Mouse (Mus musculus) G1E (cell line): ENCODE measurements around the gene Olfr1371. TPM values are rescaled to one million over a fixed set of nuclear protein-coding genes. Genes with fewer than 3 reads are reported as not detected.

Experiments used
- ATAC-seq: 2 replicates; pipeline ENCODE4 v1.8.0; 2016; ENCODE audit warnings: mild to moderate bottlenecking; ENCODE audit not compliant: insufficient number of reproducible peaks, poor library complexity, low FRiP score, severe bottlenecking; ENCODE audit errors: extremely low read depth
- DNase-seq: peaks from one replicate; pipeline ENCODE4 v3.0.0; 2012; ENCODE audit warnings: low spot score
- H3K27me3 ChIP-seq: 2 replicates; pipeline ENCODE4 v1.6.1; 2012; ENCODE audit warnings: mild to moderate bottlenecking, low read length, inconsistent platforms; ENCODE audit not compliant: insufficient read depth
- H3K36me3 ChIP-seq: replicated peaks from 2 replicates; pipeline ENCODE3; 2012; ENCODE audit warnings: mild to moderate bottlenecking, inconsistent platforms
- H3K4me1 ChIP-seq: 2 replicates; pipeline ENCODE4 v1.6.1; 2012; ENCODE audit warnings: low read depth, low read length, inconsistent platforms, mixed read lengths; ENCODE audit not compliant: insufficient read depth
- H3K4me3 ChIP-seq: 2 replicates; pipeline ENCODE4 v1.5.1; 2012; ENCODE audit warnings: low read depth, mild to moderate bottlenecking, inconsistent platforms, low read length, moderate library complexity, mixed read lengths
- H3K9me3 ChIP-seq: replicated peaks from 2 replicates; pipeline ENCODE4 v1.6.1; 2012; ENCODE audit warnings: inconsistent platforms
- CTCF ChIP-seq: IDR thresholded peaks from 2 replicates; pipeline ENCODE4 v1.5.1; 2012; ENCODE audit warnings: low read depth, low read length, inconsistent platforms, mixed read lengths
- GATA1 ChIP-seq: IDR thresholded peaks from 2 replicates; pipeline ENCODE4 v1.6.1; 2012; ENCODE audit warnings: borderline replicate concordance, low read length, inconsistent platforms, mixed read lengths
- GATA2 ChIP-seq: IDR thresholded peaks from 2 replicates; pipeline ENCODE4 v1.6.1; 2012; ENCODE audit warnings: low read depth, low read length, inconsistent platforms, borderline replicate concordance
- POLR2AphosphoS5 ChIP-seq: IDR thresholded peaks from 2 replicates; pipeline ENCODE4 v1.6.1; 2012; ENCODE audit warnings: low read depth, low read length, inconsistent platforms; ENCODE audit not compliant: insufficient replicate concordance
- TAL1 ChIP-seq: conservative IDR thresholded peaks from 2 replicates; pipeline ENCODE4 v1.6.1; 2012; ENCODE audit warnings: low read depth, low read length, inconsistent platforms, mixed read lengths
- polyA plus RNA-seq: library from polyadenylated mRNA; stranded (reverse); fragments of >175 nt; gene quantifications from 2 replicates; pipeline ENCODE4 v1.2.3, GENCODE M21; 2012
- total RNA-seq, 2 experiments: library from RNA; stranded (forward) in 1 of 2; stranded (reverse) in 1 of 2; fragments of 200-1000 nt in 1 of 2; fragments of >200 nt in 1 of 2; fragmentation: Nextera tagmentation in 1 of 2; gene quantifications; 2 replicates each; pipeline ENCODE4 v1.2.3; 2014 to 2017

Gene Olfr1371
- total and polyA plus RNA-seq, 3 experiments: 0.27 TPM; not detected in 2

DNA sequence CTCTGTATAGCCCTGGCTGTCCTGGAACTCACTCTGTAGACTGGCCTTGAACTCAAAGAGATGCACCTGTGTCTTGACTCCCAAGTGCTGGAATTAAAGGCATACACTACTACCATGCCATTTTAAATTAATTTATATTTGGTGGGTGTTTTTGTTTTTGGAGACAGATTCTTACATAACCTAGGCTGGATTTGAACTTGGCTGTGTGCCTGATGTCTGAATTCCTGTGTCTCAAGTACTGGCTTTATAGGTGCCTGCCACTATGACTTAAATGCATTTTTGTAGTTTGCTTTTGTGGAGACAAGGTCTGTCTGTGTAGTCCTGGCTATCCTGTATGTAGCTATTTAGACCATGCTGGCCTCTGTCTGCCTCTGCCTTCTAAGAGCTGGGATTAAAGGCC lies 20.7 kb upstream of the Olfr1371 start:
- H3K4me3 ChIP-seq: no peak overlapping the region; the same call in 1 of the 2 replicates
- H3K9me3 ChIP-seq: no peaks in the 10 kb centered on the region
- H3K4me1 ChIP-seq: peaks cover 30% of the 10 kb centered on the region
- DNase-seq (no peak), ATAC-seq (no peak)
- no peaks in the 10 kb centered on the region for H3K27me3 ChIP-seq
- H3K36me3 ChIP-seq: peaks cover 41% of the 10 kb centered on the region
- TF ChIP-seq TAL1: no peak
- no peak for TF ChIP-seq CTCF
- TF ChIP-seq GATA2: no peak
- TF ChIP-seq POLR2AphosphoS5: no peak
- no peak for TF ChIP-seq GATA1

DNA sequence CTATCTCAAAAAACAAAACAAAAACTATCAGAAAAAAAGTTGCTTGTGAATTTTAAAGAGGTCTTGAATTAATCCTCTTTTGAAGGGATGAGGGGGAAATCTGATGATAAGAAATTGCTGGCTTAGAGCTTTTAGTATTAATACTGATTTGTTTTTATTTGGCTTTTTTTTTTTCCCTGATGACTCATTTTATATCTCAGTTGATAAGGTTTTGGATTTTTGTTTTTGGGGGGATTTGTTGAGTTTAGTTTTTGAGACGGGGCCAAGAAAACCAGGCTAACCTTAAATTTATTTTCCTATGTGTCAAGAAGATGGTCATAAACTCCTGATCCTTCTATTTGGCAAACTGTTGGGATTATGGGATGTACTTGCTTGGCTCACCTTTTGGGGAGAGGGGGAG lies 20.1 kb upstream of the Olfr1371 start:
- DNase-seq: no peak
- no peak for ATAC-seq
- no peaks in the 10 kb centered on the region for H3K27me3 ChIP-seq
- peaks cover 30% of the 10 kb centered on the region for H3K4me1 ChIP-seq
- peak overlapping the region; percentile 54; the same call in 1 of the 2 replicates for H3K4me3 ChIP-seq
- no peak for TF ChIP-seq TAL1
- TF ChIP-seq GATA2: no peak
- TF ChIP-seq POLR2AphosphoS5: no peak
- no peak for TF ChIP-seq GATA1
- TF ChIP-seq CTCF: no peak
- peaks cover 36% of the 10 kb centered on the region for H3K36me3 ChIP-seq
- no peaks in the 10 kb centered on the region for H3K9me3 ChIP-seq

DNA sequence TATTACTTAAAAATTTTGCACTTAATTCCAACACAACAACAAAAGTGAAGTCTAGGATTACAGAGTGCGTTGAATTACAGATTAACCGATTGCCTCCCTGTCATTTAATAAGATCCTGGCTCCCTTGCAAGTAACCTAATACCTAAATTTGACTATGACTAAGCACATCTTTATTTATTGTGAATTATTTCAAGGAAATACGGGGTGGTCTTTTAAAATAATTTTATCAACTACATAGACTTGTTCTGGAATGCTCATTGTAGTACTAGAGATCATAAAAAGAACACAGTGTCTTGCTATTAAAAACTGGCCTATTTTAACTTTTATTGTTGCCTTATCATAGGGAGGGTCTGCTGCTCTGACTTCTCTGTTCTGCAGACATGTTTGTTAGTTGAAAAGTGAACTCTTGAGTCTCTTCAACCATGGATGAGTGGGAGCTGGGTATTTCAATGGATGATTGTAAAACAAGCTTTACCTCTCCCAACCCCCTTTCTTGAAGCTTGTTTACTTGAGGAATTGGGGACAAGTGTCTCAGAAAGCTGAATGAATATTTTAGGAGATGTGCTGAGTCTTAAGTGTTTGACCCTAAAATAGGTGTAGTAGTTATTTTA lies 19.4 kb upstream of the Olfr1371 start:
- peaks cover 30% of the 10 kb centered on the region for H3K4me1 ChIP-seq
- H3K27me3 ChIP-seq: no peaks in the 10 kb centered on the region
- peaks cover 30% of the 10 kb centered on the region for H3K36me3 ChIP-seq
- peak overlapping the region; percentile 97 for H3K4me3 ChIP-seq
- no peak for TF ChIP-seq GATA1
- no peak for TF ChIP-seq TAL1
- no peak for TF ChIP-seq GATA2
- TF ChIP-seq POLR2AphosphoS5: no peak
- no peaks in the 10 kb centered on the region for H3K9me3 ChIP-seq
- no peak for DNase-seq
- ATAC-seq: no peak

DNA sequence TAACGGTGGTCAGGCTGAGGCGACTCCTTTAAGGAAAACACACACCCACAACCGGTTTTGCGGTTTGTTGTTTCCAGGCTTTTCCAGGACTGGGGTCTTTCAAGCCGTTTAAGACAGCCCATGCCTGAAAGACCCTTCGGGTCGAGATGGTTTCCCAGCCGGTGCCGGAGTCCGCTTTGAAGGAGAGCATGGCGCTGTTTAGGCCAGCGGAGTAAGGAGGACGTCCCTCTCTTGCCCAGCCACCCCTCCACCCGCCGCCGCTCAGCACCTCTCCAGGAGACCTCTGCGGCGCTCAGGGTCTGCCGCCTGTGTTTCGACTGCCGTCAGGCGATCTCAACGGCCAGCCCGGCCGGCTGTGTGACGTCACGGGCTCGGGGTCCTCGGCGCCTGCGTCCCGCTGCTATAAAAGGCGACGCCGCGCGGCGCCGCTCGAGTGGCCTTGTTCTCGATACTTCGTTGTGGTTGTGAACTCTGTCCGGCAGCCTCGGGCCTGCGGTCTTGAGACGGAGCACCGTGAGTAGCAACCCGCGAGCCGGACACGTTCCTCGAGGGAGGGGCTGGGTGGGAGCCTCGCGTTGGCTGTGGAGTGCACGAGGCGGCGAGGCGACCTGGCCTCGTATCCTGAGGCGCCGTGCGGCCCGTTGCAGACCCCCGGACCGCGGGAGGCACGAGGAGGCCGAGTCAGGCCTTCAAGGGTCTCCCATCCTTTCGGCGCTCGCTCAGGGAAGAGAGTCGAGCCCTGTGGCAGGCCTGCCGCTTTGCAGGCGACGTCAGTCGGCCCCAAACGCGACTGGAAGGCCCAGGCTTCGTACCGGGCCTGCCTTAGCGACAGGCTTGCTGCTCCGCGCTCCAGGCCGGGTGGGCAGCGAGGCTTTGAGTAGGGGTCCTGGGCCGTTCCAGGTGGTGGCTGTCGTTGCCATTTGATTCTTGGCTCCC lies 18.1 kb upstream of the Olfr1371 start, which contains the start of gene Skp1a:
Gene Skp1a, plus strand, starts transcription at position 390 of the 936 bp plus-strand sequence.
- ATAC-seq (peak; percentile 73), DNase-seq (peak; percentile 86)
- TF ChIP-seq TAL1 (no peak), POLR2AphosphoS5 (peak; percentile 95; the same call in 1 of the 2 replicates), CTCF (no peak), GATA2 (no peak)
- H3K36me3 ChIP-seq: peaks cover 18% of the 10 kb centered on the region
- peaks cover 26% of the 10 kb centered on the region for H3K4me1 ChIP-seq
- no peaks in the 10 kb centered on the region for H3K9me3 ChIP-seq
- H3K27me3 ChIP-seq: no peaks in the 10 kb centered on the region; the same call in 1 of the 2 replicates
- H3K4me3 ChIP-seq: peak within 1 kb of the TSS; percentile 97

DNA sequence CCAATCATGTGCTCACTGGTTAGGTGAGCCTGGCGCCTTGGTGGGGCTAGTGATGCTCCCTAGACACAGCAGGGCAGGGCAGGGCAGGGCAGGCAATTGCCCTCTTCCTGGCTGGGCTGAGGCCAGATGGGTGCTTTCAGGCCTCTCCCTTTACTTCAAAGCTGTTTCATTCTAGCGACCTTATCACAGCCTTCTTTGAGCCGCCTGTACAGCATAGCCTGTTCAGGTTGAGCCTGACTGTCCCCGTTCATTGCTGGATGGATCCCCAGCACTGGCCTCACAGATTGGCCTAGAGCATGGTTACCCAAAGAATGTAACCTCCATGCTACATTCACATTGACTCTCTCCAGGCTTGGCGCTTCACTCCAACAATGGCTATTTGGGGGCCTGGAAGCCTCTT lies 16.9 kb upstream of the Olfr1371 start:
- H3K4me3 ChIP-seq: peak overlapping the region; percentile 97; the same call in 1 of the 2 replicates
- peaks cover 6% of the 10 kb centered on the region for H3K36me3 ChIP-seq
- ATAC-seq (no peak), DNase-seq (no peak)
- TF ChIP-seq TAL1: no peak
- no peak for TF ChIP-seq GATA1
- no peak for TF ChIP-seq POLR2AphosphoS5
- no peak for TF ChIP-seq CTCF
- TF ChIP-seq GATA2: no peak
- no peaks in the 10 kb centered on the region; the same call in 1 of the 2 replicates for H3K27me3 ChIP-seq
- peaks cover 20% of the 10 kb centered on the region for H3K4me1 ChIP-seq
- H3K9me3 ChIP-seq: no peaks in the 10 kb centered on the region

DNA sequence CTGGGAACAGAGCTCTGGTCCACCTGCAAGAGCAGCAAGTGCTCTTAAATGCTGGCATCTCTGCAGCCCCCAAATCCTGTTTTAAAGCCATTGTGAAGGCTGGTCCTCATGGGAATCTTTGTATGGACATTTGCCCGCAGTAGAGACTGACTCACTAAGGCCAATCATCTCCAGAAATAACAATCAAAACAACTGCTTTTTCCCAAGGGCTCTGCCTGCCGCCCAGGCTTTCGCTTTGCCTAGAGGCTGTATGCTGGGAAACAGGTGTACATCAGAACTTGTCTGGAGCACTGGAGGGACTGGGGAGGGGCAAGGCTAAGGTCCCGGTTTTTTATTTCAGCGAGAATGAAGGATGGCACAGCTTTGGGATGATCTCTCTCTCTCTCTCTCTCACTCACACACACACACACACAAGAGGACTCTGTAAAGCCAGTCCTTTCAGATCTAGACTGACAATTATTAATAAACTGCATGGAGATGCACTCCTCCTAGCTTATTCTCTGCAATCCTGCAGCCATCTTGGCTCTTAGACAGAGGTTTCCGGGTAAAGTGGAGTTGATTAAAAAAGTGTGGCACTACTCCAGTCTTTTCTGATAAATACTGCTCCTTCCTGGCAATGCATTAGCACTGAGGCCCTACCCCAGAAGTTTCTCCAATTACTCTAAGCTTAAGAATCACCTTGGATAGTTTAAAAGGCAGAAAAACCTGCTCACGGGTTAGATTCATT lies 15.1 kb upstream of the Olfr1371 start:
- peaks cover 5% of the 10 kb centered on the region for H3K27me3 ChIP-seq
- H3K4me1 ChIP-seq: peaks cover 16% of the 10 kb centered on the region
- TF ChIP-seq GATA2: no peak
- no peak for TF ChIP-seq POLR2AphosphoS5
- no peak for TF ChIP-seq CTCF
- TF ChIP-seq GATA1: no peak
- no peak for TF ChIP-seq TAL1
- no peaks in the 10 kb centered on the region for H3K36me3 ChIP-seq
- H3K4me3 ChIP-seq: no peak overlapping the region
- H3K9me3 ChIP-seq: no peaks in the 10 kb centered on the region
- ATAC-seq: no peak
- no peak for DNase-seq
